Mouse (Mus musculus) ovary, postnatal 10 days (tissue): Measurements from ENCODE around the gene Jph4.

Source experiments
- DNase-seq: peaks from one replicate; pipeline ENCODE4 v3.0.0; 2022; ENCODE audit warnings: low spot score

Jph4 gene

GRCm38 (mm10) chr14:55116425-55117200 is at the start of gene Jph4:
Gene Jph4 (minus strand): TSS chr14:55116935.
- no peak for DNase-seq

- no peak for DNase-seq
Observed at GRCm38 (mm10) chr14:55164172-55164806, 47.6 kb upstream of the Jph4 start.

- DNase-seq = no peak
Observed at GRCm38 (mm10) chr14:55162168-55162567, 45.4 kb upstream of the Jph4 start.

GRCm38 (mm10) chr14:55161098-55161634 is 44.4 kb upstream of the Jph4 start:
- DNase-seq = peak; percentile 46

- no peak for DNase-seq
Observed at GRCm38 (mm10) chr14:55160251-55161071, 43.7 kb upstream of the Jph4 start.

- no peak for DNase-seq
Observed at GRCm38 (mm10) chr14:55157322-55158065, 40.8 kb upstream of the Jph4 start.

GRCm38 (mm10) chr14:55152951-55153481 is 36.3 kb upstream of the Jph4 start:
- no peak for DNase-seq

GRCm38 (mm10) chr14:55152174-55152573 is 35.4 kb upstream of the Jph4 start:
- no peak for DNase-seq

GRCm38 (mm10) chr14:55150985-55151384 is 34.2 kb upstream of the Jph4 start:
- DNase-seq = no peak

GRCm38 (mm10) chr14:55149041-55149440 is 32.3 kb upstream of the Jph4 start:
- no peak for DNase-seq

GRCm38 (mm10) chr14:55148363-55148915 is 31.7 kb upstream of the Jph4 start:
- peak; percentile 21 for DNase-seq

- DNase-seq = no peak
Observed at GRCm38 (mm10) chr14:55146829-55147401, 30.2 kb upstream of the Jph4 start.

GRCm38 (mm10) chr14:55146324-55146723 is 29.6 kb upstream of the Jph4 start:
- DNase-seq = no peak

- no peak for DNase-seq
Observed at GRCm38 (mm10) chr14:55139313-55139712, 22.6 kb upstream of the Jph4 start.

GRCm38 (mm10) chr14:55135676-55136075 is 18.9 kb upstream of the Jph4 start:
- no peak for DNase-seq

GRCm38 (mm10) chr14:55126521-55126920 is 9.8 kb upstream of the Jph4 start:
- DNase-seq = no peak

- DNase-seq = no peak
Observed at GRCm38 (mm10) chr14:55125711-55126110, 9.0 kb upstream of the Jph4 start.

GRCm38 (mm10) chr14:55122359-55122758 is 5.6 kb upstream of the Jph4 start:
- no peak for DNase-seq

GRCm38 (mm10) chr14:55121947-55122346 is 5.2 kb upstream of the Jph4 start:
- no peak for DNase-seq

- no peak for DNase-seq
Observed at GRCm38 (mm10) chr14:55119421-55120134, 2.8 kb upstream of the Jph4 start.
